Mouse (Mus musculus) midbrain, embryonic 14.5 days (tissue): ENCODE data around the gene Nat14. TPM values are rescaled to one million over a fixed set of nuclear protein-coding genes. Genes with fewer than 3 reads are reported as not detected.
A peak's percentile ranks its signal among the peaks of the same experiment; 100 is the strongest.

ENCODE experiments used
- ATAC-seq: fragments of 200-750 bp; cut with Nextera tagmentation; 2 replicates; pipeline ENCODE4 v1.8.0; 2017; ENCODE audit warnings: moderate number of reproducible peaks, moderate library complexity; ENCODE audit not compliant: low FRiP score, low TSS enrichment
- DNase-seq: peaks from one replicate; pipeline ENCODE4 v3.0.0-alpha.2; 2015
- H3K27ac ChIP-seq: fragments of 300-500 bp; sonication (generic); replicated peaks from 2 replicates; pipeline ENCODE4 v1.5.1; 2014; ENCODE audit warnings: mild to moderate bottlenecking, low read depth, low read length, moderate library complexity
- H3K27me3 ChIP-seq: fragments of 300-500 bp; sonication (generic); 2 replicates; pipeline ENCODE4 v1.6.1; 2014; ENCODE audit warnings: low read length, control low read depth, mixed read lengths; ENCODE audit not compliant: control insufficient read depth, insufficient read depth
- H3K36me3 ChIP-seq: fragments of 300-500 bp; sonication (generic); 2 replicates; pipeline ENCODE4 v1.6.1; 2014; ENCODE audit warnings: low read length, control low read depth; ENCODE audit not compliant: control insufficient read depth, insufficient read depth
- H3K4me1 ChIP-seq: fragments of 300-500 bp; sonication (generic); 2 replicates; pipeline ENCODE4 v1.6.1; 2014; ENCODE audit warnings: mild to moderate bottlenecking, antibody characterized with exemption, low read length, control low read depth; ENCODE audit not compliant: control insufficient read depth, insufficient read depth
- H3K4me2 ChIP-seq: fragments of 300-500 bp; sonication (generic); 2 replicates; pipeline ENCODE4 v1.6.1; 2014; ENCODE audit warnings: mild to moderate bottlenecking, low read length, moderate library complexity
- H3K4me3 ChIP-seq: fragments of 300-500 bp; sonication (generic); replicated peaks from 2 replicates; pipeline ENCODE4 v1.5.1; 2014; ENCODE audit warnings: low read depth, low read length
- H3K9ac ChIP-seq: fragments of 300-500 bp; sonication (generic); replicated peaks from 2 replicates; pipeline ENCODE4 v1.6.1; 2014; ENCODE audit warnings: mild to moderate bottlenecking, low read length, moderate library complexity
- H3K9me3 ChIP-seq: fragments of 300-500 bp; sonication (generic); 2 replicates; pipeline ENCODE4 v1.6.1; 2016; ENCODE audit warnings: low read length, control low read depth, mixed read lengths; ENCODE audit not compliant: control insufficient read depth
- WGBS: fragments of 180-500 bp; shearing (Covaris S2); extraction: QIAGEN DNeasy Blood & Tissue Kit; methylation state at CpG from one replicate; pipeline ENCODE4 v1.1.7; 2014; 5-methylcytosine and 5-hydroxymethylcytosine counted together
- polyA plus RNA-seq: library from polyadenylated mRNA; unstranded; fragments of >200 nt; fragmentation: Nextera tagmentation; extraction: Ambion mirVana; gene quantifications from 2 replicates; pipeline ENCODE4 v1.2.1, GENCODE M21; 2014

The Nat14 gene
- polyA plus RNA-seq, 1 experiment from 2014 or later, result 24.0 TPM

DNA sequence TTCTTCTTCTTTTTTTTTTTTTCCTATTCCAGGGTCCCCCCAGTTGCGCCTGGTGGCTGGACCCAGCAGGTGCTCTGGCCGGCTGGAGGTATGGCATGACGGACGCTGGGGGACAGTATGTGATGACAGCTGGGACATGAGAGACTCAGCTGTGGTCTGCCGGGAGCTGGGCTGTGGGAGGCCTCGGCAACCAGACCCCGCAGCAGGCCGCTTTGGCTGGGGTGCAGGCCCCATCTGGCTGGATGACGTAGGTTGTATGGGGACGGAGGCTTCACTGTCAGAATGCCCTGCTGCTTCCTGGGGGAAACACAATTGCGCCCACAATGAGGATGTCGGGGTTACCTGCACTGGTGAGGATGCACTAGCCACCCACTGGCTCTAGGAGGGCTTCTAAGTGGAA, 11.3 kb downstream of the Nat14 start:
- no peak for ATAC-seq
- Histone ChIP-seq H3K9me3 (peaks cover 4% of the 10 kb centered on the region; the same call in 1 of the 2 replicates), H3K4me1 (no peaks in the 10 kb centered on the region), H3K4me2 (no peak overlapping the region), H3K27me3 (no peaks in the 10 kb centered on the region), H3K27ac (no peak overlapping the region), H3K9ac (no peak overlapping the region), H3K36me3 (no peaks in the 10 kb centered on the region), H3K4me3 (no peak overlapping the region)
- 75% methylated on average over 12 of the region's 12 CpGs for WGBS
- no peak for DNase-seq

GRCm38 (mm10) chr7:4934160-4934914, 12.5 kb downstream of the Nat14 start:
- WGBS, result 88% methylated on average over 4 of the region's 4 CpGs
- Histone ChIP-seq H3K4me1 (no peaks in the 10 kb centered on the region), H3K27me3 (no peaks in the 10 kb centered on the region), H3K36me3 (no peaks in the 10 kb centered on the region), H3K9ac (no peak overlapping the region), H3K27ac (no peak overlapping the region), H3K4me3 (no peak overlapping the region), H3K4me2 (no peak overlapping the region), H3K9me3 (peaks cover 4% of the 10 kb centered on the region; the same call in 1 of the 2 replicates)
- ATAC-seq (no peak), DNase-seq (no peak)

DNA sequence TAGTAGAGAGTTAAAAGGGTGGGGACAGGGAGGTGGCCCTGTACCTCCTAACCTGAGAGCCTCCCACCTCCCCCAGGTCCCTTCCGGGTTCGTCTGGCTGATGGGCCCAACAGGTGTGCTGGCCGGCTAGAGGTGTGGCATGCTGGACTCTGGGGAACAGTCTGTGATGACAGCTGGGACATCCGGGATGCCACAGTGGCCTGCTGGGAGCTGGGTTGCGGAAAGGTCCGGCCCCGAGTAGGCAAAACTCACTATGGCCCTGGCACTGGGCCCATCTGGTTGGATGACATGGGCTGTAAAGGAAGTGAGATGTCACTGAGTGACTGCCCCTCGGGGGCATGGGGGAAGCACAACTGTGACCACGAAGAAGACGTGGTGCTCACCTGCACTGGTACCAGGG, 15.0 kb downstream of the Nat14 start:
- no peak overlapping the region for H3K4me2 ChIP-seq
- H3K4me3 ChIP-seq, result no peak overlapping the region
- H3K27me3 ChIP-seq, result no peaks in the 10 kb centered on the region
- WGBS, result 82% methylated on average over 10 of the region's 10 CpGs
- no peaks in the 10 kb centered on the region for H3K36me3 ChIP-seq
- H3K9ac ChIP-seq, result no peak overlapping the region
- DNase-seq (no peak), ATAC-seq (no peak)
- peaks cover 4% of the 10 kb centered on the region; the same call in 1 of the 2 replicates for H3K9me3 ChIP-seq
- no peak overlapping the region for H3K27ac ChIP-seq
- no peaks in the 10 kb centered on the region for H3K4me1 ChIP-seq

DNA sequence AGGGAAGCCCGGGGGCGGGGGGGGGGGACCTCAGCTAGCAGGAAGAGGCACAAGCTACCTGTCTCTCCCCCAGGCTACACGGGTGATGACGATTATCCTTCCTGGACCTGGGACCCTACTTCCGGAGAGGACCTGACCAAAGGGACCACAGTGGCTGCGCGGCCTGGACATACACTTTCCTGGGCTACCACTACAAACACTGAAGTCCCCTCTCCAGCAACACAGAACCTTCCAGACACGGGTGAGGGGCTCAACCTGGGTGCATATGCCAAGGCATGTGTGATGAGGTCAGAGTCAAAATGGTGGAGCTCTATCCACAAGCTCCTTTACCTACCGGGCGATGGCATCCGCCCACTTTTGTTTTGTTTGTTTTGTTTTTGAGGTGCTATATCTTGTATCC, 15.6 kb downstream of the Nat14 start:
- Histone ChIP-seq H3K9ac (no peak overlapping the region), H3K27ac (no peak overlapping the region)
- 85% methylated on average over 11 of the region's 11 CpGs for WGBS

DNA sequence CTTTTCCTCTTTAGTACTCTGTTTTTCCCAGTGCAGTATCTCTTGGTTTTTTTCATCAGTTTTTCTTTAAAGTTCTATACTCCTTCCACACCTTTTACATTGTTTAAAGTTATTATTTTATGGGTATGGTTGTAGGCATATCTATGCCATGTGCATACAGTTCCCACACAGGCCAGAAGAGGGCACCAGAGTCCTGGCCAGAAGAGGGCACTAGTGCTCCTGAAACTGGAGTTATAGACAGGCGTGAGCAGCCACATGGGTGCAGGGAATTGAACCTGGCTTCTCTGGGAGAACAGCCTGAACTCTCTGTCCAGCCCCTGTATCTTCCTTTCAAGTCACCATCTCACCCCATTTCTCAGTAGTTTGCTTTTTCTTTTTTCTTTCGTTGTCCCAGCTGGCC, 16.6 kb downstream of the Nat14 start:
- Histone ChIP-seq H3K27ac (no peak overlapping the region), H3K4me3 (no peak overlapping the region), H3K9ac (no peak overlapping the region), H3K27me3 (no peaks in the 10 kb centered on the region), H3K4me1 (no peaks in the 10 kb centered on the region), H3K9me3 (peaks cover 4% of the 10 kb centered on the region; the same call in 1 of the 2 replicates), H3K36me3 (no peaks in the 10 kb centered on the region), H3K4me2 (no peak overlapping the region)
- WGBS, result 36% methylated on average over 2 of the region's 2 CpGs
- ATAC-seq (no peak), DNase-seq (peak; percentile 72)

More for the DNA sequence above, 15.6 kb downstream of the Nat14 start:
- no peak overlapping the region for H3K4me3 ChIP-seq
- DNase-seq, result no peak
- H3K4me1 ChIP-seq, result no peaks in the 10 kb centered on the region
- H3K9me3 ChIP-seq, result peaks cover 4% of the 10 kb centered on the region; the same call in 1 of the 2 replicates
- H3K36me3 ChIP-seq, result no peaks in the 10 kb centered on the region
- no peak for ATAC-seq
- no peaks in the 10 kb centered on the region for H3K27me3 ChIP-seq
- no peak overlapping the region for H3K4me2 ChIP-seq

GRCm38 (mm10) chr7:4940068-4940479, 18.2 kb downstream of the Nat14 start:
- ATAC-seq (no peak), DNase-seq (peak; percentile 88)
- Histone ChIP-seq H3K36me3 (no peaks in the 10 kb centered on the region), H3K4me3 (no peak overlapping the region), H3K4me1 (no peaks in the 10 kb centered on the region), H3K27me3 (no peaks in the 10 kb centered on the region), H3K9me3 (no peaks in the 10 kb centered on the region), H3K27ac (no peak overlapping the region), H3K9ac (no peak overlapping the region), H3K4me2 (no peak overlapping the region)
- WGBS, result 21% methylated on average over 9 of the region's 9 CpGs

- no peaks in the 10 kb centered on the region for H3K27me3 ChIP-seq
- H3K4me3 ChIP-seq, result no peak overlapping the region
- DNase-seq (no peak), ATAC-seq (no peak)
- WGBS, result 56% methylated on average over 5 of the region's 5 CpGs
- no peak overlapping the region for H3K9ac ChIP-seq
- no peak overlapping the region for H3K27ac ChIP-seq
- no peaks in the 10 kb centered on the region for H3K9me3 ChIP-seq
- no peak overlapping the region for H3K4me2 ChIP-seq
- H3K36me3 ChIP-seq, result no peaks in the 10 kb centered on the region
- H3K4me1 ChIP-seq, result no peaks in the 10 kb centered on the region
Measured at GRCm38 (mm10) chr7:4942673-4943072, 20.8 kb downstream of the Nat14 start.

DNA sequence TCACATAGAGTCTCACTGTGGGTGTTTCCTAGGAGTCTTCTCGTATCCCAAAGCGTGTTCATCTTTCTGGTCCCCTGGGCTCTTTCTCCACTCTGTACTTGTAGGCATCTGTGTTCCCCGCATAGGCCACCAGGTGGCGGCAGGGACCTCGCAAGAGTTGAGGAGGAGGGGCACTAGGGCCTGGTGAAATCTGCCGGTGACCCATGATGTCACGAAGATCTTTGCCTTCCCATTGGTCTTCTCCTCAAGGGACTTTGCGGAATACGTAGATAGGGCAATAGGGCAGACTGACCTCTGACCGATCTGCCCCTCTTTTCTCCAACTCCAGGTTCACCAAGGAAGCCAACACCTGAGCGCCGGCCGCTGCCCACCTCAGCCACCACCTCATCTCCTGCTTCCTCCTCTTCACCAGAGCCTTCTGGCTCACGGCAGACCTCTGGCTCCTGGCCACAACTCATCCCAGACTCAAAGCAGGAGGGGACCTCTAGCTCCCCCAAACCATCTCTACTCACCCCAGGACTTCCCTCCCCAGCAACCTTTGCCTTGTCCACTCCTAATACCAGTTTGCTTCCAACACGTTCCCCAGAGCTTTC, 21.5 kb downstream of the Nat14 start:
- no peaks in the 10 kb centered on the region for H3K27me3 ChIP-seq
- H3K4me3 ChIP-seq, result peak overlapping the region; percentile 29
- no peaks in the 10 kb centered on the region for H3K36me3 ChIP-seq
- ATAC-seq (peak; percentile 72; the same call in 1 of the 2 replicates), DNase-seq (peak; percentile 91)
- no peaks in the 10 kb centered on the region for H3K4me1 ChIP-seq
- no peak overlapping the region for H3K9ac ChIP-seq
- H3K27ac ChIP-seq, result no peak overlapping the region
- peak overlapping the region; percentile 49 for H3K4me2 ChIP-seq
- 22% methylated on average over 15 of the region's 15 CpGs for WGBS
- no peaks in the 10 kb centered on the region for H3K9me3 ChIP-seq

DNA sequence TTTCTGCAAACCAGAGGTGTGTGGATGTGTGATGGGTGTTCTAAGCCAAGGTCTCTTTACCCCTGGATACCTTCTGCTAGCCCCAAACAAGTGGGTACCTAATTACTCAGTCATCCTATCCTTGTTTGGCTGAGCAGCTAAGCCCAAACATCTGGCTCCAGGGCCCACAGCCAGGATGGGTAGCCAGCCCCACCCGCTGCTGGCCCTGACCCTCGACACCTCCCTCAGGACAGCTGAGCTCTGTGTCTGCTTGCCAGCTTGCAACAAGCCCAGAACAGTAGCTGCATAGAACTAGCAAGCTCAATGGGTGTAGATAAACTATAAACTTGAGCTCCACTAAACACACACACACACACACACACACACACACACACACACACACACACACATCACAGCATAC, 26.0 kb downstream of the Nat14 start:
- WGBS, result 70% methylated on average over 2 of the region's 2 CpGs
- ATAC-seq (no peak), DNase-seq (no peak)
- Histone ChIP-seq H3K27ac (no peak overlapping the region), H3K4me2 (no peak overlapping the region), H3K9me3 (no peaks in the 10 kb centered on the region), H3K4me1 (no peaks in the 10 kb centered on the region), H3K36me3 (no peaks in the 10 kb centered on the region), H3K27me3 (no peaks in the 10 kb centered on the region), H3K9ac (no peak overlapping the region), H3K4me3 (no peak overlapping the region)
